Mouse (Mus musculus): Measurements from ENCODE around the gene Nell2.

DNA sequence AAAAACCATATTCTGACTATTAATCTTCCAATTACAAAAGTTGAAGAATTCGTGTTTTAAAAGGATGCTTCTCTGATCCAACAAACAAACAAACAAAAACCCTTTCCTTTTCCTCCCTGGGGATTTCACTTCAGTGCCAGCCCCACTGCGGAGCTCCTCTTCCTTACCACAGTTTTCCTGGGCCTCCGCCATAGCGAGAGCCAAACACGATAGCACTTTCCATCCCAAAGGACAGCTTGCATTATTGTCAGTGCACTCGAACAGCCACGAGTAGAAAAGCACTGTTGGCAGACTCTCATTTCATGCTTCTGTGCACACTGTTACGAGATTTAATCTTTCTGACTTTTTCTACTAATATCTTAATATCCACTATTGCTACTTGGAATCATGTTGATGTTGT lies 224.3 kb downstream of the Nell2 start:
- TF ChIP-seq CTCF (conservative IDR thresholded peaks at IDR 0.05; ENCODE audit: low read length) = no peak
- no peak for TF ChIP-seq NANOG (IDR thresholded peaks at IDR 0.05; ENCODE audit: borderline replicate concordance, low read length)
